Mouse (Mus musculus): Measurements from ENCODE around the gene Dad1.

DNA sequence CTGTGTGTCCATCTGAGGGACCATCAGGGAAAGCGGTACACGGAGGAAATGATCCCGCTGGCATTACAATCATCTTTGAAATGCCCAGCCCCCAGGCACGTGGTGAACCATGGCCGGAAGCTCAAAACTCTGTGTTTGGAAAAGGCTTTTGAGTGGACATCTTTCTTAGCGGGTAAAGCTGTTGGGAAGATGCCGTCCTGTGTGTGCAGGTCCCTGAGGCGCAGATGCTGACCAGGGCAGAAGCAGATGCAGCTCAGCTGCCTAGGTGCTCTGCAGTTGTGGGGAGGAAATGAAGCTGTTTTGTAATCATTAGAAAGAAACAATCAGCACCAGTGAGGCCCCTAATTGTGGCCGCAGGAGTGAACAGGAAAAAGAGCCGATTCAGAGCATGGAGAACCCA, 39.0 kb downstream of the Dad1 start:
- TF ChIP-seq EP300 (IDR thresholded peaks at IDR 0.05) (no peak), CTCF (IDR thresholded peaks at IDR 0.05) (no peak)

Measured in lung, postnatal 0 days (tissue).